Mouse (Mus musculus): Measurements from ENCODE around the gene Szrd1.
"Not testable (repeated sequence)": the region's sequence is repeated elsewhere in the genome, so short reads cannot be mapped to it uniquely, and the experiment has no call there.

Szrd1 gene

GRCm38 (mm10) chr4:141147112-141148008 is 7.8 kb upstream of the Szrd1 start, which contains the start of gene Fbxo42:
Gene Fbxo42, plus strand, starts transcription at chr4:141147913.
- DNase-seq (ENCODE audit: low read depth) = peak; percentile 88

GRCm38 (mm10) chr4:141146491-141147033 is 7.0 kb upstream of the Szrd1 start:
- no peak for DNase-seq (ENCODE audit: low read depth)

- DNase-seq (ENCODE audit: low read depth) = not testable (repeated sequence)
Observed at GRCm38 (mm10) chr4:141145124-141145523, 5.5 kb upstream of the Szrd1 start.

- DNase-seq (ENCODE audit: low read depth) = peak; percentile 87
Observed at GRCm38 (mm10) chr4:141142285-141142811, 2.8 kb upstream of the Szrd1 start.

GRCm38 (mm10) chr4:141140967-141141366 is 1.4 kb upstream of the Szrd1 start:
- DNase-seq (ENCODE audit: low read depth) = no peak

- not testable (repeated sequence) for DNase-seq (ENCODE audit: low read depth)
Observed at GRCm38 (mm10) chr4:141140354-141140753, 779 bp upstream of the Szrd1 start.

- peak; percentile 74 for DNase-seq (ENCODE audit: low read depth)
Observed at GRCm38 (mm10) chr4:141138425-141139115, 1.0 kb downstream of the Szrd1 start.

- DNase-seq (ENCODE audit: low read depth) = peak; percentile 71
Observed at GRCm38 (mm10) chr4:141137740-141138139, 1.8 kb downstream of the Szrd1 start.

GRCm38 (mm10) chr4:141136126-141136525 is 3.4 kb downstream of the Szrd1 start:
- no peak for DNase-seq (ENCODE audit: low read depth)

- DNase-seq (ENCODE audit: low read depth) = no peak
Observed at GRCm38 (mm10) chr4:141134751-141135530, 4.6 kb downstream of the Szrd1 start.

GRCm38 (mm10) chr4:141134031-141134441 is 5.5 kb downstream of the Szrd1 start:
- DNase-seq (ENCODE audit: low read depth) = no peak

- no peak for DNase-seq (ENCODE audit: low read depth)
Observed at GRCm38 (mm10) chr4:141133227-141133626, 6.3 kb downstream of the Szrd1 start.

GRCm38 (mm10) chr4:141132191-141132590 is 7.4 kb downstream of the Szrd1 start:
- no peak for DNase-seq (ENCODE audit: low read depth)

- no peak for DNase-seq (ENCODE audit: low read depth)
Observed at GRCm38 (mm10) chr4:141131531-141132061, 8.0 kb downstream of the Szrd1 start.

- no peak for DNase-seq (ENCODE audit: low read depth)
Observed at GRCm38 (mm10) chr4:141130704-141131342, 8.8 kb downstream of the Szrd1 start.

GRCm38 (mm10) chr4:141129190-141129710 is 10.3 kb downstream of the Szrd1 start:
- no peak for DNase-seq (ENCODE audit: low read depth)

- DNase-seq (ENCODE audit: low read depth) = no peak
Observed at GRCm38 (mm10) chr4:141123065-141123464, 16.5 kb downstream of the Szrd1 start.

- DNase-seq (ENCODE audit: low read depth) = no peak
Observed at GRCm38 (mm10) chr4:141122663-141123062, 16.9 kb downstream of the Szrd1 start.

- DNase-seq (ENCODE audit: low read depth) = no peak
Observed at GRCm38 (mm10) chr4:141120700-141121099, 18.9 kb downstream of the Szrd1 start.

- no peak for DNase-seq (ENCODE audit: low read depth)
Observed at GRCm38 (mm10) chr4:141118691-141119090, 20.9 kb downstream of the Szrd1 start.

- no peak for DNase-seq (ENCODE audit: low read depth)
Observed at GRCm38 (mm10) chr4:141115398-141115797, 24.2 kb downstream of the Szrd1 start.

Measured in 416B (cell line).